Mouse (Mus musculus): ENCODE data around the gene Meis2.

DNA sequence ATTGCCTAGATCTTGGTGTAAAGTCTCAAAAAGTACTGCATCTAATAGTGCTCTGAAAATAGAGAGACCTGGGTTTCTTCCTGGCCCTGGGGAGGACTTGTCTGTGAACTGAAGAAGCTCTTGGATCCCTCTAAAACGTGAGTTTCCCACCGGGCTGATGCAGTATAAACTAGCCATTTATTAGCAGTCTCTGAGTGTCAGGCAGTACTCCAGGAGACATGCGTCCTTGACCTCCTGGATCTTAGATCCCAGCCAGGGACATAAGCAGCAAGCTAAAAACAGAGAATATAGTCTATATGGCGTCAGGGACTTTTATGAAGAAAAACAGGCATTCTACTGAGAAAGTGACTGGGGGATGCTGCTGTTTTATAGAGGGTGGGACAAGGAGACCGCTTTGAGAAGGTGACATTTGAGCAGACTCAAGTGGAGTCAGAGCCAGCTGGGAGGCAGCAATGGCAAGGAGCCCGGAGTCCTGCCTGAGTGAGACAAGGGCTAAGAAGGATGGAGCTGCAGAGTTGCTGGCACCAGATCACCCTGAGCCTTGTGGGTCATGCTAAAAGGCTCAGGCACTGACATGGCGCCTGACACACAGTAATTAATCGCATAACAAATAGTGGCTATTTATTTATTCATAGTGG is 126.6 kb downstream of the Meis2 start:
- no peak for TF ChIP-seq TBP (IDR thresholded peaks at IDR 0.05; ENCODE audit: low read depth, low read length)
- TF ChIP-seq USF2 (IDR thresholded peaks at IDR 0.05; ENCODE audit: borderline replicate concordance in 1 of 2, insufficient read depth in 1 of 2, low read depth in 1 of 2, low read length in 2 of 2) = no peak
- no peak for TF ChIP-seq POLR2A (IDR thresholded peaks at IDR 0.05; ENCODE audit: control insufficient read depth in 1 of 2, insufficient read depth in 1 of 2, low read depth in 1 of 2, low read length in 2 of 2, poor library complexity in 1 of 2)
- no peak for TF ChIP-seq RAD21 (IDR thresholded peaks at IDR 0.05; ENCODE audit: low read depth, low read length)
- TF ChIP-seq CTCF (IDR thresholded peaks at IDR 0.05 in 2 of 3, conservative IDR thresholded peaks at IDR 0.05 in 1 of 3; ENCODE audit: control insufficient read depth in 1 of 3, insufficient read depth in 1 of 3, low read depth in 2 of 3, low read length in 3 of 3, poor library complexity in 1 of 3, severe bottlenecking in 1 of 3) = no peak
- no peak for TF ChIP-seq ZMIZ1 (IDR thresholded peaks at IDR 0.05; ENCODE audit: low read depth, low read length)
- TF ChIP-seq ETS1 (IDR thresholded peaks at IDR 0.05; ENCODE audit: low read depth, low read length) = no peak
- no peak for TF ChIP-seq ZC3H11A (IDR thresholded peaks at IDR 0.05; ENCODE audit: low read depth, low read length)
- no peak for TF ChIP-seq TCF12 (IDR thresholded peaks at IDR 0.05; ENCODE audit: low read depth, low read length)
- no peak for TF ChIP-seq GATA1 (IDR thresholded peaks at IDR 0.05; ENCODE audit: low read depth, low read length)
- TF ChIP-seq MYB (IDR thresholded peaks at IDR 0.05; ENCODE audit: low read depth, low read length) = no peak
- TF ChIP-seq RCOR1 (IDR thresholded peaks at IDR 0.05; ENCODE audit: low read depth, low read length) = no peak

Measured in MEL (cell line).